Mouse (Mus musculus): ENCODE measurements at regions not wholly inside any gene's neighbourhood (a gene's known extent, or its start where the extent isn't known, plus 50 kb on each side); places are given as distances from the start of the nearest gene placed in this dataset.

GRCm38 (mm10) chr3:35295746-35296145 lies 458.2 kb upstream of the Atp11b start:
- TF ChIP-seq CTCF (conservative IDR thresholded peaks at IDR 0.05 in 1 of 2, IDR thresholded peaks at IDR 0.05 in 1 of 2; ENCODE audit: low read depth in 2 of 2, low read length in 2 of 2) (no peak), EP300 (IDR thresholded peaks at IDR 0.05; ENCODE audit: low read length) (no peak), ZC3H11A (IDR thresholded peaks at IDR 0.05; ENCODE audit: low read depth, low read length) (no peak), POLR2A (IDR thresholded peaks at IDR 0.05; ENCODE audit: low read depth, low read length) (no peak), UBTF (IDR thresholded peaks at IDR 0.05; ENCODE audit: low read depth, low read length) (no peak), USF1 (IDR thresholded peaks at IDR 0.05; ENCODE audit: low read depth, low read length) (no peak), MAX (IDR thresholded peaks at IDR 0.05; ENCODE audit: low read length) (no peak), NELFE (IDR thresholded peaks at IDR 0.05; ENCODE audit: low read depth, low read length) (no peak), POLR2AphosphoS2 (IDR thresholded peaks at IDR 0.05; ENCODE audit: low read depth, low read length) (no peak), ZNF384 (IDR thresholded peaks at IDR 0.05; ENCODE audit: low read depth, low read length) (no peak), JUND (conservative IDR thresholded peaks at IDR 0.05; ENCODE audit: low read depth, low read length) (no peak), USF2 (conservative IDR thresholded peaks at IDR 0.05; ENCODE audit: low read depth, low read length) (no peak), ETS1 (conservative IDR thresholded peaks at IDR 0.05; ENCODE audit: low read depth, low read length) (no peak)

Data from CH12.LX (cell line).